ENCODE assay signal across 15 mouse cellular contexts in the genomic region with DNA sequence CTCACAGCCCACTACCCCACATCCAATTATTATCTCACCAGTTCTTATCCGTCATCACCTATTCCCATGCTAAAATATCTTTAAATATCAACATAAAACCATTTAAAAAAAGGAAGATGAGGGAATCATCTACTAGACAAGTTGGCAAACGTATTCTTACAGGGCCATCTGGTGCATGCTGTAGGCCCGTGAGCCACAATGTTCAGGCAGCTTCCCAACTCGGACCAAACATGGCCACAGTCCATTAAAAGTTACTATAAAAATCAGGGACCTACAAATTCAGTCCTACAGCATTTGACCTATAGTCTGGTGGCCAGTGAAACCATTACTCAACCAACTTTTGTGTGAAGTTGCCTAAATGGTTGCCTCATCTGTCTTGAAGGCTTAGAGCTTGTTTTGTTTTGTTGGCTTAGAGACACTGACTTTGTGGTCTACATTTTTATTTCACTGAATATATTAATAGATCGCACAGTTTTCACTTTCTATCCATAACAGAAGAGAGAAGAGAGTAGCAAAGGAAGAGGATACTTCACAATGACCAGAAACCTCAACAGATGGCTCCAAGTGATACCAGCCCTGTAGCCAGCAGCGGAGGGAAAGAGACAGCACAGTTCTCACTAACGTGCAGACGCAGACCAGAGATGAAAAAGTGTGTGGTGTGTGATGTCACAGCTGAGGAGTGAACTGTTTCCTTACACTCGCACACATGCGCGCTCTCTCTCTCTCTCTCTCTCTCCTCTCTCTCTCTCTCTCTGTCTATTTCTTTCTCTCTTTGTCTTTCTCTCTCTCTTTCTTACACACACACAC. TPM values are rescaled to one million over a fixed set of nuclear protein-coding genes. Genes with fewer than 3 reads are reported as not detected.
DNase-seq lines count a peak whose midpoint lies in the region; ATAC-seq and TF ChIP-seq lines count a peak whose summit lies in the region.
"Had no signal": no experiment of that assay in that cellular context is flagged by ENCODE, and none has a peak within 500 bp of the region (broad histone marks: within the 10 kb centered on the region; RNA-seq: fewer than 3 reads in every experiment).

No protein-coding gene starts in this region.

- no peak overlapping the region for H3K4me3 ChIP-seq in liver, embryonic 11.5 days (ENCODE audit: low read depth, low read length)
- no peak overlapping the region for H3K4me3 ChIP-seq in kidney, adult 2 months (ENCODE audit: insufficient read depth, low read depth, low read length)
- H3K4me3 ChIP-seq: embryonic facial prominence, embryonic 10.5 days; neural tube, embryonic 12.5 days had no signal

- no peaks in the 10 kb centered on the region for H3K4me1 ChIP-seq in liver, embryonic 11.5 days (replicated peaks; ENCODE audit: control insufficient read depth, insufficient read depth, low read length)
- peaks cover 2% of the 10 kb centered on the region; the same call in 1 of the 2 replicates for H3K4me1 ChIP-seq in kidney, adult 2 months (ENCODE audit: control insufficient read depth, insufficient read depth, low read length)

- no peak overlapping the region for H3K27ac ChIP-seq in liver, embryonic 11.5 days (ENCODE audit: low read depth, low read length)
- no peak overlapping the region for H3K27ac ChIP-seq in kidney, adult 2 months (ENCODE audit: insufficient read depth, low read depth, low read length)
- H3K27ac ChIP-seq: embryonic facial prominence, embryonic 10.5 days; neural tube, embryonic 12.5 days had no signal

- no peak overlapping the region for H3K4me2 ChIP-seq in liver, embryonic 11.5 days
- H3K4me2 ChIP-seq: midbrain, embryonic 11.5 days; neural tube, embryonic 12.5 days had no signal

- no peaks in the 10 kb centered on the region for H3K9me3 ChIP-seq in liver, embryonic 11.5 days (ENCODE audit: control insufficient read depth, low read length)
- H3K9me3 ChIP-seq: embryonic facial prominence, embryonic 10.5 days; neural tube, embryonic 12.5 days had no signal

- no peak for TF ChIP-seq POLR2A in kidney, adult 2 months (IDR thresholded peaks at IDR 0.05; ENCODE audit: low read depth, low read length)

- 0 out of 2 replicates have a peak, but pooled peaks have one; percentile 45 for ATAC-seq in liver, embryonic 11.5 days (replicated peaks; ENCODE audit: low FRiP score)
- peak; percentile 94 for ATAC-seq in hematopoietic stem cell, adult 5-6 weeks (replicated peaks in 1 of 2; ENCODE audit: insufficient read depth in 1 of 2, low FRiP score in 2 of 2, low TSS enrichment in 1 of 2, low read depth in 1 of 2, poor library complexity in 2 of 2, severe bottlenecking in 2 of 2)
- peak; percentile 93 for ATAC-seq in megakaryocyte-erythroid progenitor cell, adult 5-6 weeks (replicated peaks; ENCODE audit: low FRiP score, low TSS enrichment, poor library complexity, severe bottlenecking)

- no peaks in the 10 kb centered on the region for H3K27me3 ChIP-seq in liver, embryonic 11.5 days (replicated peaks; ENCODE audit: control insufficient read depth, insufficient read depth, low read length)
- H3K27me3 ChIP-seq in kidney, adult 2 months (replicated peaks; ENCODE audit: control insufficient read depth, insufficient read depth, low read length) = no peaks in the 10 kb centered on the region
- H3K27me3 ChIP-seq: neural tube, embryonic 12.5 days had no signal

- WGBS in liver, embryonic 11.5 days = 53% methylated on average over 11 of the region's 11 CpGs
- 84% methylated on average over 11 of the region's 11 CpGs for WGBS in kidney, adult 2 months

- no peak for TF ChIP-seq CTCF in kidney, adult 2 months (conservative IDR thresholded peaks at IDR 0.05; ENCODE audit: insufficient read depth, insufficient read length, low read depth, low read length)

- H3K36me3 ChIP-seq in liver, embryonic 11.5 days (ENCODE audit: control insufficient read depth, insufficient read depth, low read length) = no peaks in the 10 kb centered on the region
- H3K36me3 ChIP-seq in kidney, adult 2 months (ENCODE audit: control insufficient read depth, insufficient read depth, low read length) = no peaks in the 10 kb centered on the region; the same call in 1 of the 2 replicates
- H3K36me3 ChIP-seq: neural tube, embryonic 12.5 days had no signal

- DNase-seq in liver, embryonic 11.5 days (ENCODE audit: low spot score) = no peak
- DNase-seq in liver (no peak), MN1 (ENCODE audit: low spot score) (no peak)
- peak; percentile 33 for DNase-seq in thymus, postnatal 4 days
- DNase-seq in testis, postnatal 10 days (ENCODE audit: low spot score) = no peak
- no peak for DNase-seq in kidney, adult 2 months
- DNase-seq: adrenal gland, postnatal 25 days; kidney, adult 11 months; lung, adult 2 months; retina, postnatal 1 day had no signal

- no peak overlapping the region for H3K9ac ChIP-seq in liver, embryonic 11.5 days (ENCODE audit: low read depth, low read length)
- H3K9ac ChIP-seq: neural tube, embryonic 12.5 days had no signal

RNA-seq across cellular contexts. Expression of a gene that starts 34.1 kb away (rescaled TPM):
- 1.3 and 1.7 TPM in 2 replicates for polyA plus RNA-seq in liver, embryonic 11.5 days (2014; fragmentation: Nextera tagmentation; extraction: Ambion mirVana)
- total RNA-seq in hematopoietic stem cell, adult 5-6 weeks (2017) = 22.4 and 27.0 TPM in 2 replicates
- total RNA-seq in megakaryocyte-erythroid progenitor cell, adult 5-6 weeks (2014; fragmentation: Nextera tagmentation) = 0.24 and 0.59 TPM in 2 replicates
- 0.38 and 10.4 TPM in 2 replicates for total RNA-seq in megakaryocyte-erythroid progenitor cell, adult 5-6 weeks (2017)
- 9.5 and 10.1 TPM in 2 replicates for polyA plus RNA-seq in kidney, adult 2 months (2012; rRNA removed)
